Mouse (Mus musculus): ENCODE data around the gene Exoc3.

Gene Exoc3

DNA sequence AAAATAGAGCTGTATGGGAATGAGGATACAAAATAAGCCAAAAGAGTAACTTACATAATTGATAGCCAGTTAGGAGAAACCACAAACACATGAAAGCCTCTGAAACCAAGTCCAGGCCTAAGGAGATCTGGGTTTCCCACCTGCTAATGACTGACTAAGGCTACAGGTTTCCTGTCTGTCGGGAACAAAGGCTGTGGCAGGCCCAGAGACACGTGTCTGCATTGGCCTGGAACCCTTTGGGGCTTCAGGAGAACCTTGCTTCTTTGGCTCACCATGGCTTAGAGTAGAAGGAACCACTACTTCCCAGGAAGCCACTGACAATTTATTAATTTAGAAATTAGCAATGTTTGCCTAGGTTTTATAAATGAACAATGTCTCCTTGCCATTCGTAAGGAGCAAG, 65.2 kb downstream of the Exoc3 start:
- in situ Hi-C loops (cut with MboI; ENCODE audit: unreplicated experiment in 2 of 2) = no loop called here

DNA sequence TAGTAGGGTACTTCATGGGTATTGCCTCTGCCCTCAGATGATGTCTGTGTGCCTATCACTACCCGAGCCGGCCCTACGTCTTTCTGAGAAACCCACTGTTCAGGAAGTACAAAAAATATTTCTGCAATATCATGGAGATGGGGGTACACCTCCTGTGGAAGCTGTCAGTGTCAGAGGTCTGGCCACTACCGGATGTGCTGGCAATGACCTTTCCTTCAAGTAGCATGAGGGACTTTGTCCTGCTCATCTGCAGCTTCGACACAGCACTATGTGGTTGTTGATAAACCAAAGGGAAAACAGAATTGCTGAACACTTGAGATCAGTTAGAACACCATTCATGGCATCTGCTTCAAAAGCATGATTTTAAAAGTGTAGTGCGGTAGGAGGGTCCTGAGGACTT, 67.7 kb downstream of the Exoc3 start:
- in situ Hi-C loops (cut with MboI; ENCODE audit: unreplicated experiment in 2 of 2) = no loop called here

DNA sequence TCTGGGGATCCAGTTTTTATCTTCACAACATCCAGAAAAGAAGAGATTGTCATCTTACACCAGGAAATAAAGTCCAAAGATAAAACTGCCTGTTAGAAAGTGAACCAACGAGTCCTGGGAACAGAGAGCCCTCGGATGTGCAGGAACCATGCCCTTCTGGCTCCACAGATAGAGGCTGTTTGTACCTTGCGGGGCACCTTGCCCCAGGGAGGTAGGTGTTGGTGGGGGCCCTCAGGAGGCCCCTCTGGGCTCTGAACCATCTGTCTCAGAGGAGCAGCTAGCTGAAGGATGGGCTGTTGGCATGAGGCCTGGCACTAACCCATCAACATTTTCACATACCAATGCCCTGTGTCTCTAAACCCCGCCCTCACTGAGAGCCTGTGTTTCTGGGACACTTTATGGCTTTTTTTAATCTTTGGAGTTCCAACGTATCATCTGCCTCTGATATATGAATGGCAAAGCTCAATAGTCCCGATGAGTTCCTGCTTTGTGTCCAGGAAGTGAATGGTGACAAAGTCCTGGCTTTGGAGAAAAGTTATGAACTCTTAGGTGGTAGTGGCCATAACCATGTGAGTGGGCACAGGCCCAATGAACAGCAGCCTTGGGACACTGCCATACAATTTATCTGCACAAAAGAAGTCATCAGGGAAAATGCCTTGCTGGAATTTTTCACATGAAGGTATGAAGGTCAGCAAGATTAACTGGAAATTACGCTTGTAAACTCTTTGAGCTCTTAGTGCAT, 69.5 kb downstream of the Exoc3 start:
- in situ Hi-C loops (cut with MboI; ENCODE audit: unreplicated experiment in 2 of 2) = no loop called here

DNA sequence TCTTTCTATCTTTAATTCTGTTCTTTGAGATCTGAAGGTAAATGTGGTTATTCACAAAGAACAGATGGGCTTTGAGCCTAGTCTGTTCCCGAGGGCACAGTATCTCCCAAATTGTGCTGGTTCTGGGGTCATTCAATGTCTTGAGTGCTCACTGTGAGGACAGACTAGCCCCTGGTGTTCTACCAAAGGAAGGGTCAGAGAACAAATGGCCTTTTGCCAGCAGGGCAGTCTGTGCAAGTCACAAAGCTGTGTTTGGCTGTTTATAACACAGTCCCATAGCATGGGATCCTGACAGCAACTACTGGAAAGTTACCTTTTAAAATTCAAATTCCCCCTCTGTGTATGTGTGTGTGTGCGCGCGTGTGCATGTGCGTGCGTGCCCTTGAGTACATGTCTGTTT, 78.6 kb downstream of the Exoc3 start:
- in situ Hi-C loops (cut with MboI; ENCODE audit: unreplicated experiment in 2 of 2) = no loop called here

- in situ Hi-C loops (cut with MboI; ENCODE audit: unreplicated experiment in 2 of 2) = no loop called here
These were observed 81.0 kb downstream of the Exoc3 start for GRCm38 (mm10) chr13:74127571-74127970.

DNA sequence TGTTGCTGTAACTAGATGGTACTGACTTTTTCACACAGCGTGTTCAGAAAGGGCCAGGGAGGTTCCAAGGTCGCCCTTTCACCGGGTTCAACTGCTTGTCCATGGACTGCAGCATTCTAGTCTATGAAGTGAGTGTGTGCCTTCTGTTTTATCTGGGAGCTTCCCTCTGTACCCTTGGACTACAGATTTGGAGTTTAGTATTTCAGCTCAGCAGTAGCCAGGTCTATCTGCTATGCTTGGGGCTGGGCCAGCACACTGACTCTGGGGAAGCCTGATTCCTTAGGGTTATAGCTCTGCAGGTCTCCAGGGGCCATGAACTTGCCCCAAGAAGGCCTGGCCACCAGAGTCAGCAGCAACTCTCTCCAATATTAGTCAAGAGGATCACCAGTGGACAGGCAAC, 85.9 kb downstream of the Exoc3 start:
- in situ Hi-C loops (cut with MboI; ENCODE audit: unreplicated experiment in 2 of 2) = no loop called here

- in situ Hi-C loops (cut with MboI; ENCODE audit: unreplicated experiment in 2 of 2) = no loop called here
These were observed 86.7 kb downstream of the Exoc3 start for GRCm38 (mm10) chr13:74121795-74122330.

- in situ Hi-C loops (cut with MboI; ENCODE audit: unreplicated experiment in 2 of 2) = no loop called here
These were observed 87.4 kb downstream of the Exoc3 start, which contains the start of gene Slc9a3 for GRCm38 (mm10) chr13:74121141-74121602. Slc9a3 (plus strand) TSS chr13:74121457.
